Mouse (Mus musculus) midbrain, embryonic 12.5 days (tissue): ENCODE data around the gene Selenof. TPM values are rescaled to one million over a fixed set of nuclear protein-coding genes. Genes with fewer than 3 reads are reported as not detected.

Experiments used
- ATAC-seq: fragments of 200-750 bp; cut with Nextera tagmentation; 2 replicates; pipeline ENCODE4 v1.8.0; 2017; ENCODE audit warnings: low read depth, moderate TSS enrichment, moderate library complexity; ENCODE audit not compliant: low FRiP score
- H3K27ac ChIP-seq: fragments of 300-500 bp; sonication (generic); replicated peaks from 2 replicates; pipeline ENCODE4 v1.5.1; 2016; ENCODE audit warnings: mild to moderate bottlenecking
- H3K27me3 ChIP-seq: fragments of 300-500 bp; sonication (generic); 2 replicates; pipeline ENCODE4 v1.6.1; 2016; ENCODE audit warnings: mild to moderate bottlenecking
- H3K36me3 ChIP-seq: fragments of 300-500 bp; sonication (generic); 2 replicates; pipeline ENCODE4 v1.6.1; 2016
- H3K4me1 ChIP-seq: fragments of 300-500 bp; sonication (generic); 2 replicates; pipeline ENCODE4 v1.6.1; 2016
- H3K4me2 ChIP-seq: fragments of 300-500 bp; sonication (generic); replicated peaks from 2 replicates; pipeline ENCODE4 v1.6.1; 2016; ENCODE audit warnings: mild to moderate bottlenecking, moderate library complexity
- H3K4me3 ChIP-seq: fragments of 300-500 bp; sonication (generic); 2 replicates; pipeline ENCODE4 v1.5.1; 2016; ENCODE audit warnings: mild to moderate bottlenecking
- H3K9ac ChIP-seq: fragments of 300-500 bp; sonication (generic); replicated peaks from 2 replicates; pipeline ENCODE4 v1.6.1; 2016; ENCODE audit warnings: mild to moderate bottlenecking, moderate library complexity
- H3K9me3 ChIP-seq: fragments of 300-500 bp; sonication (generic); 2 replicates; pipeline ENCODE4 v1.6.1; 2016; ENCODE audit warnings: mild to moderate bottlenecking
- WGBS: fragments of 180-500 bp; shearing (Covaris S2); methylation state at CpG from one replicate; pipeline ENCODE4 v1.1.7; 2016; 5-methylcytosine and 5-hydroxymethylcytosine counted together
- polyA plus RNA-seq: library from polyadenylated mRNA; unstranded; fragments of >200 nt; fragmentation: Nextera tagmentation; extraction: Ambion mirVana; gene quantifications from 2 replicates; pipeline ENCODE4 v1.2.1, GENCODE M21; 2016

Selenof gene
- polyA plus RNA-seq, 1 experiment from 2014 or later, result 470 TPM

GRCm38 (mm10) chr3:144548186-144548845 lies 21.8 kb upstream of the Selenof start:
- Histone ChIP-seq H3K4me1 (peaks cover 24% of the 10 kb centered on the region), H3K27ac (no peak overlapping the region), H3K9me3 (no peaks in the 10 kb centered on the region), H3K36me3 (no peaks in the 10 kb centered on the region), H3K27me3 (no peaks in the 10 kb centered on the region), H3K9ac (no peak overlapping the region), H3K4me2 (no peak overlapping the region), H3K4me3 (no peak overlapping the region)
- 88% methylated on average over 7 of the region's 7 CpGs for WGBS
- no peak for ATAC-seq

- H3K4me2 ChIP-seq, result no peak overlapping the region
- no peak for ATAC-seq
- H3K4me1 ChIP-seq, result peaks cover 33% of the 10 kb centered on the region
- H3K27ac ChIP-seq, result no peak overlapping the region
- H3K27me3 ChIP-seq, result no peaks in the 10 kb centered on the region
- WGBS, result 93% methylated on average over 5 of the region's 5 CpGs
- no peaks in the 10 kb centered on the region for H3K9me3 ChIP-seq
- no peak overlapping the region for H3K9ac ChIP-seq
- no peak overlapping the region for H3K4me3 ChIP-seq
- H3K36me3 ChIP-seq, result no peaks in the 10 kb centered on the region
These were observed 20.1 kb upstream of the Selenof start for GRCm38 (mm10) chr3:144550036-144550435.

- no peak for ATAC-seq
- no peak overlapping the region for H3K4me3 ChIP-seq
- H3K4me1 ChIP-seq, result peaks cover 32% of the 10 kb centered on the region
- no peaks in the 10 kb centered on the region for H3K9me3 ChIP-seq
- no peaks in the 10 kb centered on the region for H3K36me3 ChIP-seq
- no peaks in the 10 kb centered on the region for H3K27me3 ChIP-seq
- 89% methylated on average over 5 of the region's 5 CpGs for WGBS
- H3K9ac ChIP-seq, result no peak overlapping the region
- no peak overlapping the region for H3K4me2 ChIP-seq
- H3K27ac ChIP-seq, result no peak overlapping the region
These were observed 19.4 kb upstream of the Selenof start for GRCm38 (mm10) chr3:144550659-144551058.

- no peaks in the 10 kb centered on the region for H3K27me3 ChIP-seq
- H3K9me3 ChIP-seq, result no peaks in the 10 kb centered on the region
- H3K4me3 ChIP-seq, result no peak overlapping the region
- no peak overlapping the region for H3K4me2 ChIP-seq
- no peak overlapping the region for H3K27ac ChIP-seq
- no peak for ATAC-seq
- peaks cover 31% of the 10 kb centered on the region for H3K4me1 ChIP-seq
- WGBS, result 75% methylated on average over 4 of the region's 4 CpGs
- H3K9ac ChIP-seq, result no peak overlapping the region
- no peaks in the 10 kb centered on the region for H3K36me3 ChIP-seq
These were observed 18.7 kb upstream of the Selenof start for GRCm38 (mm10) chr3:144551416-144551815.

GRCm38 (mm10) chr3:144553942-144554341 lies 16.2 kb upstream of the Selenof start:
- Histone ChIP-seq H3K27ac (no peak overlapping the region), H3K4me1 (peaks cover 44% of the 10 kb centered on the region), H3K4me3 (no peak overlapping the region), H3K9me3 (no peaks in the 10 kb centered on the region), H3K4me2 (no peak overlapping the region), H3K36me3 (no peaks in the 10 kb centered on the region), H3K27me3 (no peaks in the 10 kb centered on the region), H3K9ac (no peak overlapping the region)
- no peak for ATAC-seq
- 49% methylated on average over 7 of the region's 7 CpGs for WGBS

GRCm38 (mm10) chr3:144554503-144554902 lies 15.6 kb upstream of the Selenof start:
- no peak for ATAC-seq
- Histone ChIP-seq H3K36me3 (no peaks in the 10 kb centered on the region), H3K4me1 (peaks cover 47% of the 10 kb centered on the region), H3K9ac (no peak overlapping the region), H3K27ac (no peak overlapping the region), H3K9me3 (no peaks in the 10 kb centered on the region), H3K27me3 (no peaks in the 10 kb centered on the region), H3K4me3 (no peak overlapping the region), H3K4me2 (no peak overlapping the region)
- WGBS, result 70% methylated on average over 9 of the region's 9 CpGs

- no peak overlapping the region for H3K4me3 ChIP-seq
- H3K27ac ChIP-seq, result no peak overlapping the region
- no peaks in the 10 kb centered on the region for H3K27me3 ChIP-seq
- H3K9ac ChIP-seq, result no peak overlapping the region
- peaks cover 47% of the 10 kb centered on the region for H3K4me1 ChIP-seq
- H3K4me2 ChIP-seq, result no peak overlapping the region
- no peaks in the 10 kb centered on the region for H3K36me3 ChIP-seq
- 86% methylated on average over 7 of the region's 7 CpGs for WGBS
- no peaks in the 10 kb centered on the region for H3K9me3 ChIP-seq
- ATAC-seq, result no peak
These were observed 15.0 kb upstream of the Selenof start for GRCm38 (mm10) chr3:144555144-144555543.

- ATAC-seq, result peak; percentile 66
- Histone ChIP-seq H3K9ac (peak overlapping the region; percentile 52), H3K9me3 (no peaks in the 10 kb centered on the region), H3K36me3 (no peaks in the 10 kb centered on the region), H3K4me1 (peaks cover 41% of the 10 kb centered on the region), H3K27ac (peak overlapping the region; percentile 60; the same call in 1 of the 2 replicates), H3K4me2 (peak overlapping the region; percentile 49), H3K4me3 (peak overlapping the region; percentile 23), H3K27me3 (no peaks in the 10 kb centered on the region)
- WGBS, result 2% methylated on average over 16 of the region's 16 CpGs
These were observed 13.3 kb upstream of the Selenof start for GRCm38 (mm10) chr3:144556625-144557324.

GRCm38 (mm10) chr3:144558274-144558673 lies 11.8 kb upstream of the Selenof start:
- Histone ChIP-seq H3K27me3 (no peaks in the 10 kb centered on the region), H3K9ac (0 out of 2 replicates have a peak overlapping the region, but pooled peaks have one; percentile 6), H3K36me3 (no peaks in the 10 kb centered on the region), H3K9me3 (no peaks in the 10 kb centered on the region), H3K4me2 (no peak overlapping the region), H3K27ac (no peak overlapping the region), H3K4me3 (no peak overlapping the region), H3K4me1 (peaks cover 42% of the 10 kb centered on the region)
- WGBS, result 46% methylated on average over 5 of the region's 5 CpGs
- no peak for ATAC-seq

GRCm38 (mm10) chr3:144561511-144562250 lies 8.4 kb upstream of the Selenof start:
- Histone ChIP-seq H3K4me1 (peaks cover 29% of the 10 kb centered on the region), H3K4me3 (no peak overlapping the region), H3K9ac (no peak overlapping the region), H3K9me3 (no peaks in the 10 kb centered on the region), H3K27ac (no peak overlapping the region), H3K36me3 (no peaks in the 10 kb centered on the region), H3K4me2 (no peak overlapping the region), H3K27me3 (no peaks in the 10 kb centered on the region)
- 62% methylated on average over 22 of the region's 22 CpGs for WGBS
- no peak for ATAC-seq

- no peaks in the 10 kb centered on the region for H3K36me3 ChIP-seq
- H3K9ac ChIP-seq, result no peak overlapping the region
- no peak for ATAC-seq
- H3K27me3 ChIP-seq, result no peaks in the 10 kb centered on the region
- 88% methylated on average over 7 of the region's 7 CpGs for WGBS
- H3K4me2 ChIP-seq, result no peak overlapping the region
- H3K9me3 ChIP-seq, result no peaks in the 10 kb centered on the region
- peaks cover 15% of the 10 kb centered on the region for H3K4me1 ChIP-seq
- H3K27ac ChIP-seq, result no peak overlapping the region
- H3K4me3 ChIP-seq, result no peak overlapping the region
These were observed 6.2 kb upstream of the Selenof start for GRCm38 (mm10) chr3:144563916-144564315.

GRCm38 (mm10) chr3:144565212-144565611 lies 4.9 kb upstream of the Selenof start:
- no peaks in the 10 kb centered on the region for H3K36me3 ChIP-seq
- WGBS, result 92% methylated on average over 7 of the region's 7 CpGs

More at GRCm38 (mm10) chr3:144565212-144565611, 4.9 kb upstream of the Selenof start:
- Histone ChIP-seq H3K9me3 (no peaks in the 10 kb centered on the region), H3K4me2 (no peak overlapping the region), H3K27me3 (no peaks in the 10 kb centered on the region), H3K9ac (no peak overlapping the region), H3K4me3 (no peak overlapping the region), H3K27ac (no peak overlapping the region), H3K4me1 (peaks cover 12% of the 10 kb centered on the region)
- no peak for ATAC-seq
